Mouse (Mus musculus) heart, postnatal 36 days (tissue): ENCODE measurements around the gene Enkd1. TPM values are rescaled to one million over a fixed set of nuclear protein-coding genes. Genes with fewer than 3 reads are reported as not detected.
A peak's percentile ranks its signal among the peaks of the same experiment; 100 is the strongest.

ENCODE experiments used
- DNase-seq, 2 experiments: peaks; one replicate each; pipeline ENCODE4 v3.0.0; 2021 to 2022
- intact Hi-C: fragments of 180-260 bp; cut with DNase I; formaldehyde crosslinking; loops from one replicate; pipeline ENCODE4 v1.15.1; 2025
- total RNA-seq, 2 experiments: library from RNA; stranded (reverse); gene quantifications; 2 replicates each; pipeline ENCODE4 v1.2.3; 2021

Enkd1 gene
- total RNA-seq = 1 to 10 TPM; 1.3 to 2.2 TPM

DNA sequence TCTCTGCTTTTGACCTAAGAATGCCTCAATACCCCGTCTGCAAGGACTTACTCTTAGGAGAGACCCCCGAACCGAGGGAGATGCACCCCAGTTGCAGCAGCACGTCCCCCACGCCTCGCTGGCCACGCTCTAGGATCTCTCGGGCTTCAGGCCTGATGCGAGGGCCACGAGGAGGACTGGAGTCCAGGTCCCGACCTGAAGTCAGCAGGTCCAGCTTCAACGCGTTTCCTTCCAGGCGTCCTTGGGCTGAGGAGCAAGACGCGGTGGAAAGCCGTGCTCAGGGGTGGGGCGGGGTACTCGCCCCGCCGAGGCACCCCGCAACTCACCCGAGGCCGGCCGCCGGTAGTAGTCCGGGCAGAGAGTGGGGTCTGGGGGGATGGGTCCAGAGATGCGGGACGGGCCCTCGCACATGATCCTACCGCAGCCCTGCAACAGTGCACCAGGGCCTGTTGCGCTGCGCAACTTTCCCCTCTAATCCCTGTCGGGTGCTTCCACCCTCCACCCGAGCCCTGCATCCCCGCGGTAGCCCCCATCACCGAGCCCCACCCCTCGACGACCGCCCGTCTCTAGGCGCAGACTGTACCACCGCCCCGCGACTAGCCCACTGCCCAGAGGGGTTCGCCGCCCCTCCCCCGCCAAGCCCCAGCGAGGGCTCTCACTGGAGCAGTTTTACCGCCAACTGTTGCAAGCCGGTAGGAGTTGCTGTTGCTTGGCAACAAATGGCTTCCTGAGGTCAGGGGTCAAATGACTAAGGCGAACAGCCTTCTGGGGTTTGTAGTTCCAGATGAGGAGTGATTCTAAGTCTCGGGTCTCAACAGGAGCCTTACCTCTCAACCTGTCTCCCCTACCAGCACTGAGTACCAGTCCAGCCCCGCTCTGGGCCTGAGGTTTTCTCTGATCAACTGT lies at the start of gene Enkd1, which contains the start of gene 4933405L10Rik:
Enkd1 (minus strand) TSS at position 713 of the 906 bp plus-strand sequence.
4933405L10Rik (plus strand) TSS at position 158 of the 906 bp plus-strand sequence.
- intact Hi-C loops = no loop called here
- peak; percentile 79 to 81 for DNase-seq

DNA sequence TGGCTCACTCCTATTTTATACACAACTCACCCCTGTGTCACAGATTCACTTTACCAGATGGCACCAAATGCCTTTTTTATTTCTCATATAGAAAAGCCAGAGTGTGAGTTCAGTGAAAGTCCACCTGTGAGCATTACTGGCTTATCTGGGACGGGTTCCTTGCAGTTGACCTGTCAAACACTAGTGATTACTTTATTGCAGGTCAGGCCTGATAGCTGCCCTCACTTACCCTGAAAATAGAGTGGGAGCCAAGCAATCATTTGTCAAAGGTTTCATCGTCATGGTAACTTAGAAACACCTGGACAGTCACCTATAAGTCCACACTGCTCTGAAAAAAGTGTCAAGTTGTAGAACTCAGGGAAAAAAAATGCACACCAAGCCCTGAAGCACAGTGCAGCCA lies 46.7 kb upstream of the Enkd1 start:
- intact Hi-C loops = no loop called here
- DNase-seq = no peak

DNA sequence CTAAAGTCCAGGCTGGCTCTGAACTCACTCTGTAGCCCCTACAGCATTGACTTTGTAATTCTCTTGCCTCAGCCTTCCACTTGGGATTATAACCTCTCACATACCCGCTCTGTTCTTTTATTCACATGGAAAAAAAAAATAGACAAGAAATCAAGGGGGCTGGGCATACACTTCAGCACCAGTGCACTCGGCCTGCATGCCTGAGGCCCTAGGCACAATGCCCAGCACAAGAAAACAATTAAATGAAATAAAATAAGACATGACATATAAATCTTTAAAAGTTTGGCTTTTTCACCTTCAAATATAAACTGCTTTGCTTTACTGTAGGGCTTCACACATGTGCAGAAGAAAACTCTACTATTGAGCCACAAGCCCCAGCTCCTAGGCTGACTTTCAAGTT lies 45.9 kb upstream of the Enkd1 start:
- no peak for DNase-seq
- intact Hi-C loops = no loop called here

DNA sequence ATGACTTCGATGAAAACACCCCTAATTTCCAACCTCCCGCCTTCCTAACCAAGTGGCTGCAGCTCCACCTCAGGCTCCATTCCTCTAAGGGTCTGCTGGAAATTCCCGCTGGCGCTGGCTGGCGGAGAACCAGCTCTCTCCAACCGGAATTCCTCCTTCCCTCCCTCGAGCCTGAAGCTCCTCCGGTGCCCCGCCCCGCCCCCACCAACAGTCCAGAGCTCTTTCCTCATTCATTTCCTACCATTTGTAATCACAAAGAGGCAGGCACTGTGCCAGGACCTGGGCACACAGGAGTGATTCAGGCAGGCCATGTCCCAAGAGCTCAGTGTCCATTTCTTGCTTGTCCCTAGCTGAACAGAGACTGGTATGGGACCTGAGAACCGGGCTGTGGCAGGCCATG lies 42.6 kb upstream of the Enkd1 start:
- peak; percentile 39 to 59 for DNase-seq
- intact Hi-C loops = no loop called here

DNA sequence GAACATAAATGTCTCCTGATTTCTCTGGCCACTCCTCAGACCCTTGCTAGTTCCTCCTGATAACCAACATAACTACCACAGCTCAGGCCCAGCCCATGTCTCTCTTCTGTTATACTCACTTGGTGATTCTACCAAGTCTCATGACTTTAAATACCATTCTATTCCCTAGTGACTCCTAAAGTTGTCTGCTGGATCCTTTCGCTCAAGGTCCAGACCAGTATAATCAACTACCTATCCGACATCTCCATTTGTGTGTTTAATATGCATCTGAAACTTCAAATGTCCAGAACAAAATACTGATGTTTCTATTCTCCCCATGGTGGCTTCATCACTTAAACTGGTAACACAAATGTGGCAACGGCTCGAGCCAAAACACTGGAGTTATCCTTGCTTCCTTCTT lies 35.3 kb upstream of the Enkd1 start:
- intact Hi-C loops = no loop called here

DNA sequence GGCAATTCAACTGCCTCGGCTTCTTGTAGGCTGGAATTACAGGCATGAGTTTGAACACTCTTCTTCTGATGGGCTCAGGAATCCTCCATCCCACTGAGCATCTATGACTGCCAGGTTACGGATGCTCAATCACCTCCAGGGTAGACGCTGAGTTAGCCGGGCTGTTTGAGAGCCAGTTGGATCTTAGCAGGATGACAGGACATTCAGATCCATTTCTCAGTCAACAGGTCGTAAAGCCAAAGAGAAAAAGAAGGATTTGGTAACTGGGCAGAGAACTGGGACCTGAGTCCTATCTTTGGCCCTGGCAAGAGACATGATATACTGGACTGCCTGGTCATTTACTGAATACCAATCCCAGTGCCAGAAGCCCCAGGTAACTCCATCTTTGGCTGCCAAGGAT lies 31.2 kb upstream of the Enkd1 start:
- intact Hi-C loops = no loop called here
- no peak for DNase-seq

More for the DNA sequence above, 35.3 kb upstream of the Enkd1 start:
- no peak for DNase-seq

DNA sequence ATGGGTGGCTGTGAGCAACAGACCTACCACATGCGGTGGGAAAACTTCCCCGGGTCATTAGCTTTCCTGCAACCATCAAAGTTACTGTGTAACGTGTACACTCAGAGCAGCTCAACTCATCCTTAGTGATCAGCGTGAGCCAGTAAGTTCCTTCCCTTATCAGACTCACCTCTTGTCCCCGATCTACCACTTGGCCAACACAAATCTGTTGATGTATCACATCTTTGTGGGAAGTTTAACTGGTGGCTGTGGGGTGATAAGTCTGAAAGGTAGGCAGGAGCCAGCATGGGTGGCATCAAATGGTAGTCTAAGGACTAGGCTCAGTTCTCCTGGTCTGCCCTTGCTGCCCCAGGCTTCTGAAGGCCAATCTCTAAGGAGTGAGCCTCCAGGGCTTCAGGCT lies 24.2 kb upstream of the Enkd1 start:
- intact Hi-C loops = no loop called here
- DNase-seq = no peak

DNA sequence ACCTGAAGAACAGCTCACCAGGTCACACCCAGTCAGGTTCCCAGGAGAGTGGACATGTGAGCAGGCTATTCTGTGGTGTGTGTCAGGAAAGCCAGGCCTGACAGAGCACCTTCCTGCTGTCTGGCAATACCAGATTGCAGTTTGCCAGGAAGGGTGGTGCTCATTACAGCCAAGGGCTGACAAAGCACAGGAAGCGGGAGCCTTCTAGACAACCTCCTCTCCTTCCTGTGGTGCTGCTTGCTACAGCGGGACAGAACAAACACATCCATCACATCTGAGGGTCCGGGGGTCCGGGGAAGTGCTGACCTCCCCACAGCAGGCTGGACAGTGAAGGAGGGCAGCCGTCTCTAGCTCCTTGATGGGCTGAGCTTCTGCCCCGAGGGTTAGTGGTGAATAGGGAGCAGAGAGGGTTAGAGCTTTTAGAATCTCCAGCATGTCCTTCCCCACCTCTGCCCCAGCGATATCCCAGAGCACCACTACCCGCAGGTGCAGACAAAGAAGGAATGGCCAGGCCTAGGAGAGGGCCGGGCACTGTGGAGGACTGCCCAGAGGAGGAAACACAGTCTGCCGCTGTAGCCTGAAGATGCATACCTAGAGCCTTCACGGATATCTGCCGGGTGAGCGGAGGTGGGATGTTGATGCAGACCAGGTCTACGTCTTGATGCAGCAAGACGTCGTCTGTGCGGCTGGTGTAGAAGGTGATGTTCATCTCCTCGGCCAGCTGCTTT lies 19.6 kb upstream of the Enkd1 start:
- intact Hi-C loops = no loop called here
- peak; percentile 53 to 58 for DNase-seq

DNA sequence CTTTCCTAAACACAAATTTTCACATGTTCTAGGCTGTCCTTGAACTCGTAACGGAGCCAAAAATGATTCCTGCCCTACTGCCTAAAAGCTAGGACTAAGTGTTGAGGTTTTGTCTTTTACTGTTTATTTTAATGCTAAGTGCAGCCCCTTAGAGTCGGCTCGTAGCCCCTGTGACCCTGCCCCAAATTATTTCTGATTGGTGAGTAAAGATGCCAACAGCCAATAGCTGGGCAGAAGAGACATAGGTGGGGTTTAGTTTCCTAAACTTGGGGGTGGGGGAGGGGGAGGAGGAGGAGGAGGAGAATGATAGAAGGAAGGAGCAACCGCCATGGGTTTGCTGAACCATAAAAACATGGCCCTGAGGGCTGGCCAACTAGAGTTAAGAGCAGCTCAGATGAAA lies 17.7 kb upstream of the Enkd1 start:
- intact Hi-C loops = no loop called here
- DNase-seq = no peak

DNA sequence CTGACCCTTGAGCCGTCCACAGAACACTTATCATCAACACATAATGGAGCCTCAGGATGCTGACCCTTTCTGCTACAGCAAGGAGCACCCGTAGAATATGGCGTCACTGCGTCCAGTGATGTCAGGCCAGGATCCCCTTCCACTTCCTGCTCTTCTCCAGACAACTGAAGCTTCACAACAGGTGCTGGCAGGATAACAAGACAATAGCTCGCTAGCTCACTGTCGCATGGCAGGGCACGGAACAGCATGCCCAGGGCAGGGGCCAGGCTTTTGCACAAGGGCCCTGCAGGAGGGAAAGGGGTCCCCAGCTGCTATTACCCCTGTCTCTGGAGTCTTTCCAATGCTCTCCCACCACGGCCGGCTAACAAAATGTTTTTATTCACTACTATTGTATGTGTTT lies 14.9 kb upstream of the Enkd1 start:
- DNase-seq = no peak
- intact Hi-C loops = no loop called here

DNA sequence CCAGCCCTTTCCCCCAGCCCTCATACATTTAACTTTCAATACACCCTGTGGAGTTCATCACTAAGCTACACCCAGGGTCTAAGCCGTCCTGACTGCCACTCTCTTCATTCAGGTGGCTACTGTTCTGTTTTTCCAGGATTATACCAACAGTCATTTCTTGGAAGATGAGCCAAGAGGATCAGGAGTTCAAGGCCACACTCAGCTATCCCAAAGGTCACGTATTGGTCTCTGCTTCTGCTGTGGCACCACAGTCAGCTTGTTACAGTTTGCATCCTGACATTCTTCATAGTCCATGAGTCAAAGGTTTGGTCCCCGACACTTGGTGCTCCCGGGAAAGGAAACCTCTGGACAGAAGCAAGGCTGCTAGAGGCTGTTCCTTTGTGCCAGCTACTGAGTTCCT lies 11.6 kb upstream of the Enkd1 start:
- intact Hi-C loops = no loop called here
- DNase-seq = no peak

DNA sequence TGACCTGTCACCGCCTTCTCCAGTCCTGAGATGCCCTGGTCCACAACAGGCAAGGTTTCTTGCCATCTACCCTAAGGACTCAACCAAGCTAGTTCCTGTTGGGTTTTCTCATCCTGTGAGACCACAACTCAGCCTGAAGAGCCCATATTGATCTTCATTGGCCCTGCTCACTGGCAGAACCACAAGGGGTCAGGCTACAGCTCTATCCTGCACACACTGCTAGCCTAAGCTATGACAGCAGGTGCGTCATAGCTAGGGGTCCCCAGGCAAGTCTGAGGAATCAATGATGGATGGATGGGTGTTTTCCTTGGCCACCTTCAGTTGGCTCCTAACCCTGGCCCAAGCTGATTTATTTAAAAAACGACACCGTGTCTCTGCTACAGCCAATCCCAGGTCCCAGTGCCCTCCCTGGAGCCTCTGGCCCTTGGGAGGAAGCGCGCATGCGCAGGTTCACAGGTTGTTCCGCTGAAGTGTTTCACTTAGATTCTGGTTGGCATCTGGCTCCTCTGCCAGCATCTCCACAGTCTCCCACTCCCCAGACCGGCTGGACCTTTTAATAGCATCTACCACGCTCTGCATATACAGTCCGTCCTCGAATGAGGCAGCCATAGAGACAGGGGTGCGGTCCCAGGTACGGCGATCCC lies 8.4 kb upstream of the Enkd1 start:
- intact Hi-C loops = no loop called here
- DNase-seq = no peak

DNA sequence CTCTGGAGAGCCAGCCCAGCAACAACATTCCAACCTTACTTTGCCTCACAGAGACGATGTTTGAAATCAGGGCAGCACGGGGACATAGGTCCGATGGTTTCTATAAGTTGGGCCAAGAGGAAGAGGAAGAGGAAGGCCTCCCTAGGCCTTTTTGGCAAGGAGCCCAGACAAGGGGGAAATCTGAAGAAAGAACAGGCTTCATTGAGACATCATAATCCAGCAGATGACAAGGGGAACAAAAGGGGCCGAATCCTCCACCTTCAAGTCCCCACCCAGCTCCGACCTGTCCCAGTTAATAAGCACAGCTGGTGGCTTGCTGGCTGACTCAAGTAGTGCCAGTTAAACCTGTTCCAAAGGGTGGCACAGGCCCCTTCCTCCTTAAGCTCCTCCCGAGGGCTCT lies 7.0 kb upstream of the Enkd1 start:
- no peak for DNase-seq
- intact Hi-C loops = loop anchor here (2.0 kb wide), 3 partner anchors 44 to 116 kb away; partner anchors contain the start of gene Gfod2

DNA sequence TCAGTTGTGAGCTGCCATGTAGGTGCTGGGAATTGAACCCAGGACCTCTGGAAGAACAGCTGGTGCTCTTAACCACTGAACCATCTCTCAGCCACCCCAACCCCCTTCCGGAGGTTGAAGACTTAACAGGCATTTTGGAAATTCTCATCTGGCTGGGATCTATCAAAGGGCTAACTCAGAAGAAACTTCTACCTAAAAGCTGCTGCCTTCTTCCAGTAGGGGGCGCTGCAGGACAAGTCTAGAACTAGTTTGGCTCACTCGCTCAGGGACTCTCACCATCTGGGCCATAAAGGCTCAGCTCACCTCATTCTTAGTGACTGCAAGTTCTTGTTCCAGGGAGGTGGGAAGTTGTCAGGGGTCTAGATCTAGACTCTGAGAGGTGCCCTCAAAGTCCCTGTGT lies 6.1 kb upstream of the Enkd1 start:
- intact Hi-C loops = loop anchor here (1.0 to 2.0 kb wide), 5 partner anchors 45 to 308 kb away; partner anchors contain the start of gene Gfod2
- peak; percentile 89 to 92 for DNase-seq

DNA sequence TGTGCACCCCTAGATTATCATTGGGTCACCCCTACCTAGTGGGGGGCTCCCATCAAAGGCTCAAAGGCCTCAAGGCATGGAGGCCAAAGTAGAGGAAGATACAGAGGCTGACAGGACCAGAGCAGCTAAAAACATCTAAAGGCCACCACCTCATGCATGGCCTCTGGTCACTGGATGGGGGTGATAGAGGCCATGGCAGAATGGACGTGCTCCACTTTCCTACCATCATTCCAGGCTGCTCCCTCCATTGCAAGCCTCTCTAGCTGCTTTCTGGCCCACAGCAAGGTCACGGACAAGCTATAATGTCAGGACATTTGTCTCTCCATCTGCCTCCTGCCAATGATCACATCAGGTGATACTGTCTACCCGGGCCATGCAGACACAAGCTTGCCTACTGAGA lies 4.3 kb upstream of the Enkd1 start:
- DNase-seq = no peak
- intact Hi-C loops = no loop called here

DNA sequence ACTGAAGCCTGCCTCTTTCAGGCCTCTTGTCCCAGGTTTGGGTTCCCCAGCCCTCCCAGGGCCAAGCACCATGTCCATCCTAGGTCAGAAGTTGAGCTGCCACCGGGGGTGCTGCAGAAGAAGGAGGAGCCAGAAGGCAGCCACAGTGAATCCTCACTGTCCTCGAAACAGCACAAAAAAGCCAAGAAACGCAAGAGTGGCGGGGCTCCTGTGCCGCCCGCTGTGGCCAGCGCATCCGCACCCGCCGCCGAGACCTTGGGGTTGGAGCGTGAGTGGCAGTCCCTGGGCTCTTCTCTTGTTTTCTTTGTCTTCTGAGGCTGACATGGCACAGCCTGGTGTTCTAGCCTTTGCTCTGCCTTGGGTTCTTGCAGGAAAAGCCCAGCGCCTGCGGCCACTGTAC lies 1.3 kb upstream of the Enkd1 start:
- intact Hi-C loops = no loop called here
- no peak for DNase-seq

DNA sequence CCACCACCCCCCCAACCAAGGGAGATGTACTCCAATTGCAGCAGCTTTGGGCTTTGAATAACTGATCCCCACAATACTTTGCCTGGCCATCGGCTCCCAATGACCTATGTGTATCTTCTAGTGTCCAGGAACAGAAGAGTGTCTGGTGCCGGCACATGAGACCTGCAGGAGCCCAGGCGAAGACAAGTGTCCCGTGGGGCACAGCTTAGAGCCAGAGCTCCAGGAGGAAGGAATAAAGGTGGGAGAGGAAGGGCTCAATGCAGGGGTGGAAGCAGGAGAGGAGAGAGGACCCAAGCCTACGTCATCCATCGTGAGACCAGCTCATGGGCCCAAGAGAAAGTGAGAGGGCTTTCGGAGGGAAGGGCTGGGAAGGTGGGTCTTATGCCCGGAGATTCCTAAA lies 665 bp upstream of the Enkd1 start:
- no peak for DNase-seq
- intact Hi-C loops = no loop called here

DNA sequence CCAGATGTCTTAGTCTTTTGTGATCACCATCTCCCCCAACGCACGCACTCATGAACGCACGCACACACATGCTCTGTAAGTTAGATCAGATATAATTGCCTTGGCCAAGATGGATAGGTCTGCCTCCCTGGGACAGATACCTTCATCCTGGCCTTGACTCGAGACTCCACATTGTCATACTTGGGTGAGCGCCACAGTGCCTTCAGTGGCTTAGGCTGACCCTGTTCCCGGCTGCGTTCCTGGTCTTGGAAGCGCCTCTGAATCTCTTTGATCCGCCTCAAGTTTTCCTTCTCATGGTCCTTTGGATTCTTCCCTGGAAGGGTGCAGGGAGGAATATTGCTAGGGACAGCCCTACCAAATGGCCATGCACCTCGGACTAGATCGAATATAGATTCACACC lies 1.6 kb downstream of the Enkd1 start:
- DNase-seq = no peak
- intact Hi-C loops = no loop called here

DNA sequence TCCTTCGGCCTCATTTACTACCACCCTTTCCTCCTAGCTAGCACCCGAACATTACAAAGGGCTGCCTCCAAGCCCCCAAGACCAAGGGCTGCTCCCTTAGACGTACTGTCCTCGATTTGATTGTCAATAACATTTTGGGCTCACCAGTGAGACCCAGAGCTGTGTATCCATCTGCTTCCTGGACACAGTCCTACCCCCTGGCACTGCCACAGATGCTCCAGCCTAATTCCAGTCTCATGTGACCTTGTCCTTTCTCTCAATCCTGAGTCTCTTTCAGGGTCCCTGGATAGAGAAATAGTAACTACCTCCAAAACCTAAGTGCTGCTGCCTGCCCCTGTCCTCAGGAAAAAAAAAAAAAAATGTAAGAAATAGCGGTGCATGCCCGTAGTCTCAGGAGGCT lies 3.1 kb downstream of the Enkd1 start:
- no peak for DNase-seq
- intact Hi-C loops = no loop called here

DNA sequence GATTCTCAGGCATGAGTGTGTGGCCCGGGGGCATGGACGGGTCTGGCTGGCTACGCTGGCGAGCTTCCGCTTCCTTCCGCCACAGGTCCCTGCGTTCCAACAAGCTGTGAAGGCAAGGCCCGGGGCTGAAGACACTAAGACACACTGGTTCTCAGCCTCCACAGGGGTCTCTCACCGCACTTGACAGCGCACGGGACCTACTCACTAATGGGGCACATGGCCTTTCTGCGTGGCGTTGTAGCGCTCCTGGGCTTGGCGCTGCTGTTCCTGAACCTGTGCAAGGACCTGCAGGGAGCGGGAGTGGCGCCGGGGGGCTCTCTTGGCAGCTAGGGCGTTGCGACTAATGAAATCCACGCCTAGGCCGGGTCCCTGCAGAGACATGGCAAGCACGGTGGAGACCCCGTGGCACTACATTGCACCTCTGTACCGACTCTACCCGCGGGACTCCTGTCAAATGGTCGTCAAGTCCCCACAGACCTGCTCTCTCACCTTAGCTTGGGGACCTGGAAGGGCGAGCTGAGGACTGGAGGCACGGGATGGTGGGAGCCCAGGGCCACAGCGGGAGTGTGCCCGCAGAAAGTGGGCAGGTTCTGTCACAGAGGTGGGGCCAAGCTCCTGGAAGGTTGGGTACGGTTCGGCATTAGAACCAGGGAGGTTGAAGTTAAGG lies 3.7 kb downstream of the Enkd1 start:
- DNase-seq = no peak
- intact Hi-C loops = no loop called here
